Mouse (Mus musculus) cerebellum, postnatal 4 days (tissue): ENCODE measurements around the gene Zfp14.

Experiments
- DNase-seq, 2 experiments: peaks; one replicate each; pipeline ENCODE4 v3.0.0; 2022; ENCODE audit warnings: low spot score in 2 of 2, mixed read lengths in 1 of 2

Gene Zfp14

DNA sequence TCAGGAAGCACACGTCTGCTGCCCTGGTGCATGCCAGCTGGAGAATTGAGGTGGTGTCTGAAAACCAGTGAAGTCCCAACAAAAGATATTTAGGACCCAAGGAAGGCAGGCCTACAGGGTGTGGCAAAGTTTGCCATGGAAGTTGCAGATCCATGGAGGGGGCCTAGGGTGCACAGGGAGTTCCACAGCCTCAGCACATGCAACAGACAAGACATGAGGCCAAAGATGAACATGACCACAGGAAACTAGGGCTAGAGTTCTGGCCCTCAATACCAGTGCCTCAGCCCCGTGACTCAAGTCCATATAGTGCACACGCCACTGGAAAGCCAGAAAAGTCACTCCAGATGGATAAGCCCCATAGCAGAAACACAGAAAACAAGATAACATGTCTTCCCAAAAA, 22.6 kb downstream of the Zfp14 start:
- no peak for DNase-seq

DNA sequence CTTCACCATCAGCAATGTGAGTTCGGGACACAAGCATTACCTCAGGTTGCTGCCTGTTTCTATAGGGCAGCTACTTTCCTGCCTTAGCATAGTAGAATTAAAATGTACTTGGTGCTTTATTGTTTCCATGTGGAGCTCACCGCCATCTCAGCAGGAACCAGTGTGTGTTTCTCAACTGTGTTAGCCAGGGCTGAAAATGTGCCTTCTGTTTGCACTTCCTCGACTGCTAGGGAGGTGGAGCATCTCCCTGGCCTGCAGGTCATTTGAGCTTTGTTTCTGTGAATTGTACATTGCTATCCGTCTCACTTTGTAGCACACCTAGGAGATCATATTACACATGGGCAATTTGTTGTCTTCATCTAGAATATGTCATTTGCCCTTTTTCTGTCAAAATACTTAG, 23.8 kb downstream of the Zfp14 start:
- no peak for DNase-seq

DNA sequence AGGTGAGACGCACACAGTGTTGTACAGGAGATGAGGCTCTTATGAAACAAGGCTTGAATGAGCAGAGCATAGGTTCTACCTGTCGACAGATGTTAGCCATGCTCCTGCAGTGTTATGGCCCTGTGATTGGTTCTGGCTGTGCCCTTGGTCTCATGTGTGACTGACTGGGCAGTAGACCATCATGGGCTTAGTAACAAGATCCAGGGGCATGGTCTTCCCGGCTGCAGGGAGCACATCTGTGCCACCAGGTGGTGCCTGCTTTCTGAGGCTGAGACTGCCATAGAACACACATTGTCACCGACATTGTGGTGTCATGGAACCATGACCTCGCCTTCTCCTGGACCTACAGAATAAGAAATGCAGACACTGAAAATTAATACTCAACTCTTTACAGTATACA, 25.8 kb downstream of the Zfp14 start:
- DNase-seq: no peak

DNA sequence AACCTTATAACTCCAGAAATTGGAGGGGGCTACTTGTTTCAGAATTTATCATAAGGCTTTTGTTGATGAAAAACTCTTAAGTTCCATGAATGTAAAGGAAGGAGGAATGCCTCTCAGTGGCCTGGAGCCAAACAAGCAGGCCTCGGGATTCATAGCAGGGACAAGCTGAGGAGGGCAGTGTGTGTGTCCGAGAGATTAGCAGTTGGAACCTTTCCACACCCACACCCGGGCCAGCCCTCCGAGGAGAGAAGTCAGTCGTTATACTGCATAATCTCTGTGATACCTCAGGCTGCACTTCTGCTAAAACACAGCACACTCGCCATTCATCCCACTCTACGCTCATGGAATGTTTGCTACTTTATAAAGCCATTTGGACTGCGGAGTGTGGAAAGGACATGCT, 27.4 kb downstream of the Zfp14 start:
- DNase-seq: no peak

DNA sequence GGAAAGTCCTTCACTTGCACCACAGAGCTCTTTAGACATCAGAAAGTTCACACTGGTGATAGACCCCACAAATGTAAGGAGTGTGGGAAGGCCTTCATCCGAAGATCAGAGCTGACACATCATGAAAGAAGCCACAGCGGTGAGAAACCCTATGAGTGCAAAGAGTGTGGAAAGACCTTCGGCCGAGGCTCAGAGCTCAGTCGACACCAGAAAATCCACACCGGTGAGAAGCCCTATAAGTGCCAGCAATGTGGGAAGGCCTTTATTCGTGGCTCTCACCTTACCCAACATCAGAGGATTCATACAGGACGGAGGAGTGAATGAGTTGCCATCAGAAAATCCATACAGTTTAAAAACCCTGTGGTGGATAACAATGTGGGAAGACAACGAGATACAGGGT, 27.9 kb downstream of the Zfp14 start:
- no peak for DNase-seq

DNA sequence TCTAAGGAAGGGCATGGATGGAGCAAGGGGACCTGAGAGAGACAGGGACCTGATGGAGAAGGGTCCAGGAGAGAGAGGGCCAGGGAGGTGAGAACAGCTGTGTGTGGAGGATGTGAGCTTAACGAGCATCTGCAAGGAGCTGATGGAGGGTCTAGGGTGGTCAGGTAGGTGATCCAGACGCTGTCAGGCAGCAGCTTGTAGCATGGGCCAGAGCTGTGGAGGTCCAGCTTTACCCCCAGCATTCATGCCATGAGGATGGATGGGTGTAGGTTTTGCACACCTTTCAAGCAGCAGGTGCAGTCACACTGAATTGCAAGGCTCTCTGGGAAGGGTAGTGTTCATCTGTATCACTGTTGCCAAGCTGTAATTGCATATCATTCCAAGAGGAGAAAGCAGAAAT, 31.6 kb downstream of the Zfp14 start:
- no peak for DNase-seq

DNA sequence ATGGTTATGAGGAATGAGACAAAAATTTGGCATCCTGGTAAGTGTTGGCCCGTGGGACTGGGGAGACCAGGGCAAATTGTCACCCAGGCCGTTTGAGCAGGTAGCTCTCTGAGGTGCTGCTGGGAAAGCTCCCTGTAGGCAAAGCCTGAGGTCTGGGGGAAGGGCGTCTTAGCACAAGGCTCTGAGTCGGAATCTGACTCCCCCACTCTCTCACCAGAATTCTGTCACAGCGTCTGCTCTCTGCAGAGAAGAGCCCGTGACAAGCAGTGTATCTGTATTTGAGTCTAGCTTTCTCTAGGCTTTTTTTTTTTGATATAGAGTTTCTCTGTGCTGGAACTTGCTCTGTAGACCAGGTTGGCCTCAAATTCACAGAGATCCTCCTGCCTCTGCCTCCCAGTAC, 34.0 kb downstream of the Zfp14 start:
- no peak for DNase-seq

DNA sequence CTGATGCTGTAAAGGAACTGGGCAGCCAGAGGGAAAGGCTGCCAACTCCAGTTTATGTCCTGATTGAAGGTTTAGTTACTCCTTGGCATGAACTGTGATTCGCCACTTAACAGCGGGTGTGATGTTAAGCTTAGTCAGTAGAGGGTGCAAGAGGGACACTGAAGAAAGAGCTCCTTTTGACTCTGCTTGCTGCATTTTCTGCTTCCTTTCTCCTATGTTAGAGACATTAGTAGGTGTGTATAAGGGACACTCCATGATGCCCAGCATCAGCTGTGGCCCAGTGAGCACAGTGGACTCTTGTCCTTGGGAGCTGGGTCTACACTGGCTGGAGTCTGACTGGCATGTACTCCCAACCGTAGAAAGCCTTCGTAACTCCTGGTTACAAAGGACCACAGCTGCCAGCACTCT, 38.2 kb downstream of the Zfp14 start:
- DNase-seq: peak; percentile 38 to 57

DNA sequence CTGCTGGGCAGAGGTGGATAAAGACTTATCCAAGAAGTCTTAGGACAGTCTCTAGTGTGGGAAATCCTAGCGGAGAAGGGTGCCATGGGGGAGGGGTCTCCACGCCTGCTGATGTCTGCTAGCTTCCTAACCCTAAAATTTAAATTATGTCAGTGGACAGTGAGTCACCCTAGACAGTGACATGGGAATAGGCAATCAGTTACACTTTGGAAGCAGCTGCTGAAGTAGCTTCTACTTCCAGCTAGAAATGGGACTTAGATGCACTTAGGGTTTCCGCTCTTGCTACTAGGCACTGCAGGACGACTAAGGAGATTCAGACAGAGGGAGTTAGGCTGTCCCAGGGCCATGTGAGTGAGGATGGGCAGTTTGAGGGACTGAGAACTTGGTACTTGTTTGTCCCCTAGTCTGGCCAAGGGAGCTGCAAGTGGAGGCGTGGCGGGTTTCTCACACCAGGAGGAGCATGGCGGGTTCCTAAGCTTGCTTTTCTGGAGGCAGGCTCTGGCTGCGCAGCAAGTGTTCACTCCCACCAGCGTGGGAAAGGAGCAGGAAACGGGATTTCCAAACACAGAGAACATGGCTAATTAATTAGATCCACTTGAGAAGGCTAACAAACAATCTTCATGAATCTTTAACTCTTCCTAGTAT, 40.5 kb downstream of the Zfp14 start:
- DNase-seq: no peak

DNA sequence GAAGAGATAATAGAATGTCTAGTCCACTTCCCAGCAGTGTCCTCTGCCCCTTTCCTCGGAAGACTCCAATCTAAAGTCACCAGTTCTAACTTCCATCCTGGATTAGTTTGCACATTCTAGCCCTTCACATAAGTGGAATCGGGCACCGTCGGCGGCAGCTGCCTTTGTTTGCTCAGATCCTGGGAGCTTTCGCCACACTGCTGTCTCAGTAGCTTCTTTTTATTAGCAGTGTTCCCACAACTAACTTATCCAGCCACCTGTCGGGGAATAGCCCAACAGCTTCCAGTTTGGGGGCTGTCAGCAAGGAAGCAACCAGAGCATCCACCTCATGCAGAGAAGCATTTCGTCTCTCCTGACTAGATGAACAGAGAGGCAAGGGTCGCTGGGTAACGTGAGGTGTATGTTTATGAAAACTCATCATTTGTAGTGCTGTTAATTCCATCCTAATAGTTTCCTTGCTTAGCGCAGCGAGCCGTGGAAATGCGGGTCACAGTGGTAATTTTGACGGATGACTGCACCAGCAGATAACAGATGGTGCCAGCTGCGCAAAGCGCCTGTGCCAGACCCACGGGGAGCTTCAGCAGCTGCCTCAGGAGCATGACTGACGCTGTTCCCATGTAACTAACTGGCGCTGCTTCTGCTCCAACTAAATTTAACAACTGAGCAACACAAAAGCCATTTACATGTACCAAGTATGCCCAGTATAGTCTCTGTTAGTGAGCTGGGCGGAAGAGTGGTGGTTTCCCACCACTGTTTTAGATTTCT, 41.7 kb downstream of the Zfp14 start:
- DNase-seq: peak in 1 of 2 experiments; percentile 65

DNA sequence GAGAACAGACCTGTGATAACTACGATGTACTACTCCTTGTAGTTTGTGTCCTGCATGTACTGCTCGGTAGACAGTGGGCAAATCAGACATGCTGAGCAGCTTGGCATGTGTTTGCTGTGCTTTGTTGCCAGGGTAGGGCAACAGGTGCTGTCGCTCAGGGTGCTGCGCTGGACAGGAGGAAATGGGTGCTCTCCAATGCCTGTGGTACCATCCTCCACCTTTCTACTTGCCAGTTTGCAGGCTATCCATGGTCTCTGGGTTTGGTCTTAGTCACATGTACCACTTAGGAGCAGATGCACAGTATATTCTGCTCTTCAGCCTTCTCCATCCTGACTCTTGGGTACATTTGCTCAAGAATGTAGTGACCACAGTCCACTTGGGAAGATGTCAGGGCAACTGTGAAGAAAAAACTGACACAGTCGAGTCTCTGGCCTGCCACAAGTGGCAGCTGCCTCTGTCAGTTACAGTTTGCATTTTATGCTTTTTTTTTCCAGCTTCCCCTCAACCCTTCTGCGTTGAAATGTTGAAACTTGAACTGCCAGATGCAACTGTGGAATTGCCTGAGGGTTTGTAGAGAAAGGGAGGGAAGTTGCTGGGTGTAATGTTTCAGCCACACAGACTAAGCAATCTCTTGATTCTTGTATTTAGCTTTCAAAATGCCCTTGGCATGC, 43.0 kb downstream of the Zfp14 start:
- no peak for DNase-seq

DNA sequence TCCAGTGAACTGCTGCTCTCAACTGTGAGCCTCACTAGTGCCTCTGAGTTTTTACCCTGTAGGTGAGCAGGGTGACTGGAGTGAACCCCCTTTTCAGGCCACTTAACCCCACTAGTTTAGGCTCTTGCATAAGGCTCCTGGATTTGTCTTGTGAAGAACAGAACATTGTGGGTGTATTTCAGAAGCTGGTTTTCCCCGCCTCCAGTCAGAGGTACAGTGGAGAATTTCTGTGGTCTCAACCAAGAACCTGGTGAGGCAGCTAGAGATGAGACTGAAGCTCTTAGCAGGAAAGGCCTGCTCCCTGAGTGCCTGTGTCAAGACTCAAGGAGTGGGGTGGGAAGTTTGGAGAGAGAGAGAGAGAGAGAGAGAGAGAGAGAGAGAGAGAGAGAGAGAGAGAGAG, 43.6 kb downstream of the Zfp14 start:
- DNase-seq: no peak

DNA sequence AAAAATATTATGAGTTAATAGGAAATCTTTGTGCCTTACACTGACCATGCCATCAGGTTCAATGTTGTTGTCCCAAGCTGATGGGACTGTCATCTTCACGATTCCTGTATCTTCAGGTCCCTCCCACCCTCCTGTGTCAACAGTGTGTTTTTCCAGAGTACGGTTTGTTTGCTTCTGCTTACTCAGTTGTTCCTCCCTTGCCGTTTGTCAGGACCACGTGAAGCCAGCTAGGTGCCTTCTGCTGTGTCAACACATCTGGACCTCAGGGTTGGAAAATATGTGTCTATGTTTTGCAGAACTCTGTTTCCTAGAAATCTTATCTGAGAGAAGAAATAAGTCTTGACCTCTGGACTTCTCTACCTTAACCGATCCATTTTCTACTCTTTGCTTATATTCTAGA, 50.6 kb downstream of the Zfp14 start:
- no peak for DNase-seq

DNA sequence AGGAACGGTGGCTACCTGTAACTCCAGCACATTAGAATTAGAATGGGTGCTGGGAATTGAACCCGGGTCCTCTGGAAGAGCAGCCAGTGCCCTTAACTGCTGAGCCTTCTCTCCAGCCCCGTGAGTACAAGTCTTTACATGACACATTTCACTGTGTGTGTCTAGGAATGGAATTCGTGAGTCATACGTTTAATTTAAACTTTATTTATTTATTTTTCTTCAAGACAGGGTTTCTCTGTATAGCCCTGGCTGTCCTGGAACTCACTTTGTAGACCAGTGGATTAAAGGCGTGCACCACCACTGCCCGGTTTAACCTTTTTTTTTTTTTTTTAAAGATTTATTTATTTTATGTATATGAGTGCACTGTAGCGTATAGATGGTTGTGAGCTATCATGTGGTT, 56.0 kb downstream of the Zfp14 start:
- no peak for DNase-seq

DNA sequence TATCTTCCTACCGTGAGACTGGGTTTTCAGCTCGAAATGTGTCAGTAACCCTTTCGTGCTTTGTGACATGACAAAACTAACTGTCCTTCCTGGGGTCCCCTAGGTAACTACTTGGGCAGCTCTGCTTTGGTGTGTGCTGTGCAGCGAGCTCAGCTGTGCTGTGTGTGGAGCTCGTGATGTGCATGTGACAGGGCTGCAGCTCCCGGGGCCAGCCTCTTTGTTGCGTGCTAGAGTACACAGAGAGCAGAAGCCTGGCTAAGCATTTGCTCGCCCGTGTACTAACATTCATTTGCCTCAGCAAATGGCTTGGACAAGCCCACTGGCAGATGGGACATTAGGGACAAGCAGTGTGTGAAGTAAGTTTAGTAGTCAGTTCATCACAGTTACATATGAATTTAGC, 57.8 kb downstream of the Zfp14 start:
- DNase-seq: no peak

DNA sequence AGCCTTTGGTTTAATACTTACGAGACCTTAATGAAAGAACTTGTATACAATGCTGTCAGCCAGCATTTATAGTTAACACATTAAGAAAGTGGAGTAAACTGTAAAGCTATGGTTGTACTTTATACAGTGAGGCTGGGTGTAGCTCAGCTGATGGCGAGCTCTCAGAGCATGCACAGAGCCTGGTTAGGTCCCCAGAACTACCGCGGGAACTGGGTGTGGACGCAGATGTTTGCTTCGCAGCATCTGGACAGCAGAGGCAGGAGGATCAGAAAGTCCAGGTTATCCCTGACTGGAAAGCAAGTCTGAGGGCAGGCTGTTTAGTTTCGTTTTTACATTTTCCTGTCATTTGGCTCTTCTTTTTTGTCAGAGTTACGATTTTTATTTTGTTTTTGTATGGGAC, 58.5 kb downstream of the Zfp14 start:
- DNase-seq: no peak

DNA sequence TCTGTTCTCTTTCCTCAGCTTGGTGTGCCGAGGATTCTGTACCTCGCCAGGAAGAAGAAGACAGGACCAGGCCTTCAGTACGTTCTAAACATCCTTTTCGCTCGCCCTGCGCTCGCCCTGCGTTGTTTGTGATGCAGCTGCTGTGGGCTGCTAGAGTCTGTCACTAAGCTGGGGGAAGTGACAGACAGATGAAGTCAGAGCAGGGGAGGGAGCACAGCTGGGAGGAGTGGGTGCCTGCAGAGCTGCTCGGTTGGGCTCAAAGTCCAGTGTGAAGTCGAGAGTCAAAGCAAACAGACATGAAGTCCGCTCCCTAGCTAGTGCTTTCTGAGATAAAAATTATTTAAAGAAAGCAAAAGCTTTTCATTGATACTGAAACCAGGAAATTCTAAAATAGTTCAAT, 62.1 kb downstream of the Zfp14 start:
- DNase-seq: no peak

DNA sequence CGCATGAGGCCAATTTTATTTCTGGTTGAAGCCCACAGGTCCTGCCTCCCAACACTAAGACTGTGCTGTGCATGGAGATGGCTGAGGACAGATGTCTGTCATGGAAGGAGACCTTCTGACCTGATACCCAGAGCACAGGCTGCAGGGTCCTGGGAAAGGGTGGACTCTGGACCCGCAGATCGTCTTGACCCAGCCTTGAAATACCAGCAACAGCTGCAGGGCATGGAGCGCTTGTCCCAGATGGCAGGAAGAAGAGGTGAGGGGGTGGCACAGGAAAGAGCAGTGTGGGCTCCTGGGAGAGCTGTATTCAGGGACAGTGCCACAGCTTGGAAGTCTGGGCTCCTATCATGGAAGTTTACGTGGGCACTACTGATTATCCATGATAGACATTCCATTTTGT, 63.6 kb downstream of the Zfp14 start:
- DNase-seq: no peak
